Mouse (Mus musculus): ENCODE results near the gene Ngdn. TPM values are rescaled to one million over a fixed set of nuclear protein-coding genes. Genes with fewer than 3 reads are reported as not detected.

The Ngdn gene
- total and polyA plus RNA-seq, 3 experiments = 75.4 to 111 (median 77.9) TPM

DNA sequence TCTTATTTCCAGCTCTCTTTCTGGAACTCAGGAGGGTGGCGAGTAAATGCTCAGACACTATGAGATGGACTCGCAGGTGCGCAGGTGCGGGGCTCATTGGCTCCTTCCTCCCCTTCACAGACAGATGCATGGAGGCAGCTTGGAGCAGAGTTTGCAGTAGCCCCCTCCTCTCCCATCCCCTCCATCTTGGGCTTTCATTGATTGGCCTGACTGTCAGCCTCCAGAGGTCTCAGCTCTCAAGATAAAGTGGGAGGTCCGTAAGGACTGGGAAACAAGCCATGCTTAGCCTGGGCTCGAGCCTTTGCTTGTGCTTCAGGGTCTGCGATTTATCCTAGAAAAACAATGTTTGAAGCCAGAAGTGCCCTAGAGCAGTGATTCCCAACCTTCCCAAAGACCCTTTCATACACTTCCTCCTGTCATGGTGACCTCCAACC, 12.6 kb upstream of the Ngdn start (continued):
- TF ChIP-seq RCOR1 (conservative IDR thresholded peaks at IDR 0.05; ENCODE audit: low read depth, low read length) = no peak
- TF ChIP-seq EP300 (IDR thresholded peaks at IDR 0.05; ENCODE audit: low read length) = no peak
- TF ChIP-seq MAX (IDR thresholded peaks at IDR 0.05; ENCODE audit: low read length) = no peak
- no peak for TF ChIP-seq MEF2A (IDR thresholded peaks at IDR 0.05; ENCODE audit: borderline replicate concordance, low read depth, low read length)
- no peak for TF ChIP-seq MYC (IDR thresholded peaks at IDR 0.05; ENCODE audit: low read depth, low read length)

- no peak for DNase-seq (ENCODE audit: extremely low read depth)
- Histone ChIP-seq H3K27me3 (replicated peaks) (peaks cover 54% of the 10 kb centered on the region), H3K9me3 (replicated peaks; ENCODE audit: low read length) (peaks cover 6% of the 10 kb centered on the region), H3K4me3 (replicated peaks in 1 of 3; ENCODE audit: low read depth in 2 of 3, low read length in 2 of 3, poor library complexity in 1 of 3) (no peak overlapping the region), H3K9ac (ENCODE audit: insufficient read depth, low read depth) (no peak overlapping the region), H3K36me3 (replicated peaks in 1 of 2; ENCODE audit: control insufficient read depth in 1 of 2, insufficient read depth in 1 of 2, low read length in 1 of 2) (no peaks in the 10 kb centered on the region), H3K4me2 (ENCODE audit: insufficient read depth, low read depth, poor library complexity, severe bottlenecking) (no peak overlapping the region), H3K4me1 (ENCODE audit: control insufficient read depth in 1 of 2, insufficient read depth in 2 of 2) (no peaks in the 10 kb centered on the region), H3K79me2 (replicated peaks; ENCODE audit: control insufficient read depth, extremely low read depth, insufficient read depth, poor library complexity, severe bottlenecking) (no peaks in the 10 kb centered on the region), H3K27ac (ENCODE audit: insufficient read depth, low read depth) (no peak overlapping the region)
- in situ Hi-C loops (cut with MboI; ENCODE audit: low pct_ligation_motif_present, low pct_unique_long_range_greater_than_20kb, low sequenced_read_pairs) = no loop called here
- dilution Hi-C loops (cut with MboI; ENCODE audit: extremely low pct_ligation_motif_present, extremely low pct_unique_long_range_greater_than_20kb, low sequenced_read_pairs) = no loop called here
- TF ChIP-seq RCOR1 (conservative IDR thresholded peaks at IDR 0.05; ENCODE audit: low read depth, low read length) = no peak
- no peak for TF ChIP-seq NELFE (IDR thresholded peaks at IDR 0.05; ENCODE audit: low read depth, low read length)
- no peak for TF ChIP-seq ETS1 (conservative IDR thresholded peaks at IDR 0.05; ENCODE audit: low read depth, low read length)
- TF ChIP-seq BHLHE40 (IDR thresholded peaks at IDR 0.05; ENCODE audit: low read depth, low read length) = no peak
- TF ChIP-seq GABPA (IDR thresholded peaks at IDR 0.05; ENCODE audit: insufficient replicate concordance, low read depth, low read length) = no peak
- no peak for TF ChIP-seq ZKSCAN1 (IDR thresholded peaks at IDR 0.05; ENCODE audit: borderline replicate concordance, low read depth, low read length)
- TF ChIP-seq NRF1 (IDR thresholded peaks at IDR 0.05; ENCODE audit: low read depth, low read length) = no peak
- TF ChIP-seq USF1 (IDR thresholded peaks at IDR 0.05; ENCODE audit: low read depth, low read length) = no peak
- no peak for TF ChIP-seq POLR2AphosphoS2 (IDR thresholded peaks at IDR 0.05; ENCODE audit: low read depth, low read length)
- no peak for TF ChIP-seq MYC (IDR thresholded peaks at IDR 0.05; ENCODE audit: low read depth, low read length)
- no peak for TF ChIP-seq MAZ (IDR thresholded peaks at IDR 0.05; ENCODE audit: low read depth, low read length)
- TF ChIP-seq CHD1 (IDR thresholded peaks at IDR 0.05; ENCODE audit: low read depth, low read length) = no peak
- no peak for TF ChIP-seq RAD21 (IDR thresholded peaks at IDR 0.05; ENCODE audit: low read depth, low read length)
- no peak for TF ChIP-seq TCF12 (IDR thresholded peaks at IDR 0.05; ENCODE audit: low read depth, low read length)
- no peak for TF ChIP-seq IRF4 (IDR thresholded peaks at IDR 0.05; ENCODE audit: low read depth, low read length)
- TF ChIP-seq MXI1 (IDR thresholded peaks at IDR 0.05; ENCODE audit: low read depth, low read length) = no peak
- no peak for TF ChIP-seq JUN (IDR thresholded peaks at IDR 0.05; ENCODE audit: insufficient read depth, low read depth, low read length)
- no peak for TF ChIP-seq KAT2A (IDR thresholded peaks at IDR 0.05; ENCODE audit: insufficient replicate concordance, low read length)
- no peak for TF ChIP-seq ZC3H11A (IDR thresholded peaks at IDR 0.05; ENCODE audit: low read depth, low read length)
Observed at GRCm38 (mm10) chr14:55003878-55004855, 11.1 kb upstream of the Ngdn start.

Data from CH12.LX (cell line).